Mouse (Mus musculus) hindbrain, embryonic 11.5 days (tissue): ENCODE results near the gene Top3b. TPM values are rescaled to one million over a fixed set of nuclear protein-coding genes. Genes with fewer than 3 reads are reported as not detected.

Experiments used
- ATAC-seq: fragments of 200-750 bp; cut with Nextera tagmentation; 2 replicates; pipeline ENCODE4 v1.8.0; 2017; ENCODE audit warnings: mild to moderate bottlenecking, moderate TSS enrichment, moderate library complexity; ENCODE audit not compliant: low FRiP score
- DNase-seq: peaks from one replicate; pipeline ENCODE4 v3.0.0-alpha.2; 2015; ENCODE audit warnings: low spot score
- H3K27ac ChIP-seq: fragments of 300-500 bp; sonication (generic); 2 replicates; pipeline ENCODE4 v1.5.1; 2014; ENCODE audit warnings: mild to moderate bottlenecking, low read depth, low read length
- H3K27me3 ChIP-seq: fragments of 300-500 bp; sonication (generic); 2 replicates; pipeline ENCODE4 v1.6.1; 2014; ENCODE audit warnings: mild to moderate bottlenecking, low read length, moderate library complexity, mixed read lengths; ENCODE audit not compliant: control insufficient read depth, insufficient read depth
- H3K36me3 ChIP-seq: fragments of 300-500 bp; sonication (generic); 2 replicates; pipeline ENCODE4 v1.6.1; 2014; ENCODE audit warnings: mild to moderate bottlenecking, low read length, moderate library complexity, mixed read lengths; ENCODE audit not compliant: control insufficient read depth, insufficient read depth
- H3K4me1 ChIP-seq: fragments of 300-500 bp; sonication (generic); replicated peaks from 2 replicates; pipeline ENCODE4 v1.6.1; 2014; ENCODE audit warnings: low read length, mixed read lengths; ENCODE audit not compliant: control insufficient read depth, insufficient read depth
- H3K4me2 ChIP-seq: fragments of 300-500 bp; sonication (generic); replicated peaks from 2 replicates; pipeline ENCODE4 v1.6.1; 2014; ENCODE audit warnings: mild to moderate bottlenecking, low read depth, low read length
- H3K4me3 ChIP-seq: fragments of 300-500 bp; sonication (generic); 2 replicates; pipeline ENCODE4 v1.5.1; 2014; ENCODE audit warnings: low read depth, low read length
- H3K9ac ChIP-seq: fragments of 300-500 bp; sonication (generic); 2 replicates; pipeline ENCODE4 v1.6.1; 2014; ENCODE audit warnings: low read depth, low read length
- H3K9me3 ChIP-seq: fragments of 300-500 bp; sonication (generic); 2 replicates; pipeline ENCODE4 v1.6.1; 2016; ENCODE audit warnings: low read length; ENCODE audit not compliant: control insufficient read depth
- WGBS: fragments of 180-500 bp; shearing (Covaris S2); extraction: QIAGEN DNeasy Blood & Tissue Kit; methylation state at CpG from one replicate; pipeline ENCODE4 v1.1.7; 2014; 5-methylcytosine and 5-hydroxymethylcytosine counted together
- polyA plus RNA-seq: library from polyadenylated mRNA; unstranded; fragments of >200 nt; fragmentation: Nextera tagmentation; extraction: Ambion mirVana; gene quantifications from 2 replicates; pipeline ENCODE4 v1.2.1, GENCODE M21; 2014

Gene Top3b
- polyA plus RNA-seq, 1 experiment from 2014 or later: 57.9 TPM

DNA sequence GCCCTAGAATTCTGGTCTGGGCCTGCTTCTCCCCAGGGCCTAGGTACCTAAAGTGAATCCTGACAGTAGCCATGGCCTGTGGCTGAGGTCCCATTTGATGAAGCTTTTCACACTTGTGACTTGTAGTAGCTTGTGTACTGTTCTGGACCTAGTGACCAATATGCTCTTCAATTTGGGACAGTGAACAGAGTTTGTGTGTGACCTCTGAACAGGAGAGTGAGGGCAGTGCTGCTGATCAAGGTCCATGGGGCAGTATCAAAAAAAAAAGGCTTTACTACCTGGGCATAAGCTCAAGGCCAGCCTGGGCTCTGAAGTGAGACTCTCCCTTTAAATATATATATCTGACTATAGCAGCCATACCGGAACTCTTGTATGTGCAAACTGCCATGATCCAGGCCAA lies 17.8 kb downstream of the Top3b start:
- Histone ChIP-seq H3K4me2 (no peak overlapping the region), H3K4me3 (no peak overlapping the region), H3K9ac (no peak overlapping the region), H3K4me1 (no peaks in the 10 kb centered on the region), H3K27me3 (no peaks in the 10 kb centered on the region), H3K9me3 (no peaks in the 10 kb centered on the region), H3K27ac (no peak overlapping the region), H3K36me3 (peaks cover 24% of the 10 kb centered on the region)
- DNase-seq: no peak
- ATAC-seq: no peak
- 97% methylated on average over 1 of the region's 1 CpGs for WGBS

DNA sequence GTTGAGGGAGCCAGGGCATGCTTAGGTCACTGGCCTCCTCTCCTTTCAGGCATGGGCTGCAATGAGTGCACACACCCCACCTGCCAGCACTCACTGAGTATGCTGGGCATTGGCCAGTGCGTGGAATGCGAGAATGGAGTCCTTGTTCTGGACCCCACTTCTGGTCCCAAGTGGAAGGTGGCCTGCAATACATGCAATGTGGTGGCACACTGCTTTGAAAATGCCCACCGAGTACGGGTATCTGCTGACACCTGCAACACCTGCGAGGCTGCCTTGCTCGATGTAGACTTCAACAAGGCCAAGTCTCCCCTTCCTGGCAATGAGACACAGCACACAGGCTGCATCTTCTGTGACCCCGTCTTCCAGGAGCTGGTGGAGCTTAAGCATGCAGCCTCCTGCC lies 21.8 kb downstream of the Top3b start:
- Histone ChIP-seq H3K4me3 (no peak overlapping the region), H3K9ac (no peak overlapping the region), H3K27me3 (no peaks in the 10 kb centered on the region), H3K27ac (no peak overlapping the region), H3K4me1 (no peaks in the 10 kb centered on the region), H3K9me3 (no peaks in the 10 kb centered on the region), H3K36me3 (peaks cover 14% of the 10 kb centered on the region; the same call in 1 of the 2 replicates), H3K4me2 (no peak overlapping the region)
- WGBS: 89% methylated on average over 7 of the region's 7 CpGs
- DNase-seq (no peak), ATAC-seq (no peak)

DNA sequence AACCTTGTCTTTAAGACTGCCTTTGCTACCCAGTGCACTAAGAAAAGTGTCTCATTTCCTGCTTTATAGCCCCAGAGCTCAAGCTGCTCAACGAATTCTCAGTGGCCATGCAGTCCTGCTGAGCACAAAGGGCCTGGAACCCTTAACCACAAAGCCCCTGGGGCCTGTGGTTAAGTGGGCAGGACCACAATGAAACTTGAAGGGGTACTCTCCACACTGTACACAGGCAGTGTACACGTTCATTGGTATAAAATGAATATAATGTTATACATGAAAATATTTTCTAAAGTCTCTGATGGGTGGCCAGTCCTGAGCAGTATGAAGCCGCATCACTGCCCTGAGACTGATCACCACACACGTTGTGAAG lies 25.5 kb downstream of the Top3b start:
- no peak; the same call in 1 of the 2 replicates for ATAC-seq
- no peaks in the 10 kb centered on the region for H3K4me1 ChIP-seq
- 32% methylated on average over 4 of the region's 4 CpGs for WGBS
- no peaks in the 10 kb centered on the region for H3K9me3 ChIP-seq
- H3K4me3 ChIP-seq: no peak overlapping the region; the same call in 1 of the 2 replicates
- peaks cover 3% of the 10 kb centered on the region; the same call in 1 of the 2 replicates for H3K36me3 ChIP-seq
- H3K27me3 ChIP-seq: no peaks in the 10 kb centered on the region
- no peak overlapping the region for H3K9ac ChIP-seq
- DNase-seq: no peak
- H3K27ac ChIP-seq: 0 out of 2 replicates have a peak overlapping the region, but pooled peaks have one; percentile 27
- no peak overlapping the region for H3K4me2 ChIP-seq

DNA sequence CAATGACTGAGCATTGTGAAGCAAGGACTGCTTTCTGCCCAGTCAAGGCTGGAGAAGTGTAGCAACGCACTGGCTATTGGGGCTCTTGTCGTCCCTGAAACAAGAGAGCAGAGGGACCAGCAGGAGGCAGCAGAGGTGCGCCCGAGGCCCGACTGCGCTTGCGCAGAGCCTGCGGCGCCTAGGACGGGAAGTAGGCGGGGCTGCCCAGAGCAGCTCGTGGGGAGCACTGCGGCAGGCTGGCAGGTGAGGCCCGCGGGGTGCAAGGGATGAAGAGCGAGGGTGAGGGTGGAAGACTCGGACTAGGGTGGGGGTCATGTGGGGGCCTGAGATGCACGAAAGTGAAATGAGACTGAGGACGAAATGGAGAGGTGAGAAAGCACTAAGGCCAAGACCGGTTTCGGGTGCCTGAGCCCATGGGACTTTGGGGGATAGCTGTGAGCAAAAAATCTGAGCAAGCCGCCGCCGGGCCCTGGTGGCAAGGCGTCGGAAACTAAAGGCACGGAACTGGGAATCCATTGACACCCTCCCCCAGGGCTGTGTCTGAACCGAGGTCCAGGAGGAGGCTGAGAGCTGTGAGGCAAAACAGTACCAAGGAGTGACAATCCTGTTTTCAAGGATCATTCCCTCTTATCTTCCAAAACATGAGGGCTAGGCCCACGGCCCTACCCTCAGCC lies 26.0 kb downstream of the Top3b start, which contains the start of gene Ppm1f:
Gene Ppm1f (plus strand): TSS at position 88 of the 674 bp plus-strand sequence.
- ATAC-seq (peak; percentile 93), DNase-seq (peak; percentile 96)
- peak within 1 kb of the TSS; percentile 72 for H3K4me2 ChIP-seq
- under 1% methylated on average over 29 of the region's 29 CpGs for WGBS
- no peaks in the 10 kb centered on the region for H3K9me3 ChIP-seq
- peaks cover 3% of the 10 kb centered on the region; the same call in 1 of the 2 replicates for H3K36me3 ChIP-seq
- H3K27me3 ChIP-seq: no peaks in the 10 kb centered on the region
- H3K9ac ChIP-seq: peak within 1 kb of the TSS; percentile 79
- 0 out of 2 replicates have a peak within 1 kb of the TSS, but pooled peaks have one; percentile 27 for H3K27ac ChIP-seq
- H3K4me1 ChIP-seq: no peaks in the 10 kb centered on the region
- H3K4me3 ChIP-seq: peak within 1 kb of the TSS; percentile 59

DNA sequence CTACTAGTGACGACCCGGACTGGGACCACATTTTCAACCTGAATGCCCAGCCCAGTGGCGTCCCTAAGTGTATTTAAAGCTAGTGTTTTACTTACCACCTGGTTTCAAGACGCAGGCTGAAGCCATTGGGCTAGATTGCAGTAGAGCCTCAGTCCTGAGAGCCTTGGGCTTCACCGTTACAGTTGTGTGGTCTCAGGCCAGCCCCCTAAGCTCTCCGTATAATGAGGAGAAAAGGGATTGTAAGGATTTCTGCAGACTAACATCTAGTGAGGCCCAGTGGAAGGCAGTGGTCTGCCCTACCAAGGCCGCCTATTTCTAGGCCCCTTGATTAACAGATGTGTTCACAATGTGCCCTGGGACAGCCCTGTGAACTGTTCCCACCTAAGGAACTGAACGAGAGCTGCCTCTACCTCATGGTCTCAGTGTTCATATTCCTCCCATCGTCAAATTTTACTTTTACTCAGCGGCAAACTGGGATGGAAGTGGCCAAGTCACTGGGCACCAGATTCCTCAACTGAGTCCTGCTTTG lies 26.6 kb downstream of the Top3b start:
- DNase-seq (peak; percentile 35), ATAC-seq (no peak; the same call in 1 of the 2 replicates)
- H3K9ac ChIP-seq: peak overlapping the region; percentile 79
- no peaks in the 10 kb centered on the region for H3K4me1 ChIP-seq
- peak overlapping the region; percentile 59 for H3K4me3 ChIP-seq
- H3K9me3 ChIP-seq: no peaks in the 10 kb centered on the region
- WGBS: 37% methylated on average over 10 of the region's 10 CpGs
- H3K4me2 ChIP-seq: peak overlapping the region; percentile 72
- peaks cover 3% of the 10 kb centered on the region; the same call in 1 of the 2 replicates for H3K36me3 ChIP-seq
- H3K27me3 ChIP-seq: no peaks in the 10 kb centered on the region
- no peak overlapping the region for H3K27ac ChIP-seq

DNA sequence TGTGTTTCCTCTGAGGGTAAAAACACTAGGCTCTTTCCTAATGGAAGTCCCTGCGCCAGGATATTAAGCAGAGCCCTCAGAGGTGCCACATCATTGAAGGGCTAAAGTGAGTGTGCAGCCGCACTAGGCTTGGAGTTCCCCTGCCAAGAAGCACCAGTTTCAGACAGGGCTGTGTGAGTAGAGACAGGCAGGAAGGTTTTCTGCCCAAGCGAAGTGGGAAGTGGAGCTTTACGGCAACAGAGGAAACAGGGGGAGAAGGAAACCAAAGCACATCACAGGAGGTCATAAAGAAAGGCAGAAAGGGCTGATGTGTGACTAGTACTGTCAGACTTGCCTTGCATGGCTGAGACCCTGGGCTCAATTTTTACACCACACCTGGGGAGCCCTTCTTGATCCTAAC lies 31.8 kb downstream of the Top3b start:
- Histone ChIP-seq H3K27ac (no peak overlapping the region), H3K27me3 (no peaks in the 10 kb centered on the region), H3K9ac (no peak overlapping the region), H3K4me2 (no peak overlapping the region), H3K4me1 (no peaks in the 10 kb centered on the region), H3K9me3 (no peaks in the 10 kb centered on the region), H3K4me3 (no peak overlapping the region), H3K36me3 (0 out of 2 replicates have a peak, but pooled peaks cover 3% of the 10 kb centered on the region)
- DNase-seq (no peak), ATAC-seq (no peak)
- 89% methylated on average over 4 of the region's 4 CpGs for WGBS

DNA sequence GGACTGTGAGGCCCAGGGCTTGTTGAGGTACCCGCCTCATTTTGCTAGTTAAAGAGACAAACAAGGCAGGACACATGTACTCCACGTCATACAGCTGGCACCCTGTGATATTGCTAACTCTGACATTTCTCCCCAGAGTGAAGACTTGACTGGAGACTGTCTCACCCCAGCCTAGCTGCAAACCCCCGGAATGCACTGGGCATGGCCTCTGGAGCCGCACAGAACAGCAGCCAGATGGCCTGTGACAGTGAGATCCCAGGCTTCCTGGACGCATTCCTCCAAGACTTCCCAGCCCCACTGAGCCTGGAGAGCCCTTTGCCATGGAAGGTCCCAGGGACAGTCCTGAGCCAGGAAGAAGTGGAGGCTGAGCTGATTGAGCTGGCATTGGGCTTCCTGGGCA lies 32.7 kb downstream of the Top3b start:
- no peaks in the 10 kb centered on the region for H3K27me3 ChIP-seq
- H3K9ac ChIP-seq: no peak overlapping the region
- H3K4me2 ChIP-seq: no peak overlapping the region
- ATAC-seq (no peak), DNase-seq (no peak)
- H3K4me1 ChIP-seq: no peaks in the 10 kb centered on the region
- 85% methylated on average over 5 of the region's 5 CpGs for WGBS
- H3K9me3 ChIP-seq: no peaks in the 10 kb centered on the region
- H3K27ac ChIP-seq: no peak overlapping the region
- 0 out of 2 replicates have a peak, but pooled peaks cover 3% of the 10 kb centered on the region for H3K36me3 ChIP-seq
- H3K4me3 ChIP-seq: no peak overlapping the region

DNA sequence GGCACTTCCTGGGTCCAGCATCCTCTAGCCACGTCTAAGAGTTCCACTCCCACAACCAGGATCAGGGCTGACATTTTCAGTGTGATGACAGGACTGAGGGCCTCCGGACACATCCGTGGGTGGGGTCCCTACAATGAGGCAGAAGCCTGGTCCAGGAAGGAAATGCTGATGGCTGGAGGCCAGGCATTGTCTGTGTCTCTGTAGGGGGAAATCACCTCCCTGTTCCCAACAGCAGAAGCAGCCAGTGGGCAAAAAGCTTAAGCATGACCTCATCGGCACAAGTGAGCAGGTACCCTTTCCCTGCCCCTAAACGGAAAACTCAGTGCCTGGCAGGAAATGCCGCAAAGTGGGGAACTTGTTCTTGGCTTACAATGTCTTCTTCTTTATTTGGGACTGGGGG lies 37.3 kb downstream of the Top3b start:
- Histone ChIP-seq H3K36me3 (peaks cover 9% of the 10 kb centered on the region), H3K4me3 (no peak overlapping the region), H3K9ac (no peak overlapping the region), H3K27me3 (no peaks in the 10 kb centered on the region), H3K4me2 (no peak overlapping the region), H3K9me3 (no peaks in the 10 kb centered on the region), H3K4me1 (no peaks in the 10 kb centered on the region), H3K27ac (no peak overlapping the region)
- ATAC-seq (no peak), DNase-seq (no peak)
- 81% methylated on average over 6 of the region's 6 CpGs for whole genome bisulfite sequencing
